Mouse (Mus musculus) liver, embryonic 15.5 days (tissue): ENCODE measurements around the gene Cacng8. TPM values are rescaled to one million over a fixed set of nuclear protein-coding genes. Genes with fewer than 3 reads are reported as not detected.
"Not testable (repeated sequence)": the region's sequence is repeated elsewhere in the genome, so short reads cannot be mapped to it uniquely, and the experiment has no call there.

Experiments
- ATAC-seq: fragments of 200-750 bp; cut with Nextera tagmentation; 2 replicates; pipeline ENCODE4 v1.8.0; 2017; ENCODE audit warnings: moderate number of reproducible peaks, mild to moderate bottlenecking, moderate library complexity; ENCODE audit not compliant: insufficient read depth
- H3K27ac ChIP-seq: fragments of 300-500 bp; sonication (generic); replicated peaks from 2 replicates; pipeline ENCODE4 v1.5.1; 2015; ENCODE audit warnings: mild to moderate bottlenecking, inconsistent platforms
- H3K27me3 ChIP-seq: fragments of 300-500 bp; sonication (generic); 2 replicates; pipeline ENCODE4 v1.6.1; 2015; ENCODE audit warnings: mild to moderate bottlenecking, inconsistent platforms
- H3K36me3 ChIP-seq: fragments of 300-500 bp; sonication (generic); replicated peaks from 2 replicates; pipeline ENCODE4 v1.6.1; 2015; ENCODE audit warnings: moderate library complexity, mild to moderate bottlenecking, inconsistent platforms
- H3K4me1 ChIP-seq: fragments of 300-500 bp; sonication (generic); replicated peaks from 2 replicates; pipeline ENCODE4 v1.6.1; 2015; ENCODE audit warnings: inconsistent platforms
- H3K4me2 ChIP-seq: fragments of 300-500 bp; sonication (generic); 2 replicates; pipeline ENCODE4 v1.6.1; 2015; ENCODE audit warnings: moderate library complexity, mild to moderate bottlenecking, inconsistent platforms
- H3K4me3 ChIP-seq: fragments of 300-500 bp; sonication (generic); replicated peaks from 2 replicates; pipeline ENCODE4 v1.5.1; 2015; ENCODE audit warnings: mild to moderate bottlenecking, inconsistent platforms
- H3K9ac ChIP-seq: fragments of 300-500 bp; sonication (generic); 2 replicates; pipeline ENCODE4 v1.6.1; 2015; ENCODE audit warnings: moderate library complexity, mild to moderate bottlenecking, inconsistent platforms
- H3K9me3 ChIP-seq: fragments of 300-500 bp; sonication (generic); replicated peaks from 2 replicates; pipeline ENCODE4 v1.6.1; 2016; ENCODE audit warnings: inconsistent platforms
- WGBS: fragments of 180-500 bp; shearing (Covaris S2); methylation state at CpG from one replicate; pipeline ENCODE4 v1.1.7; 2015; ENCODE audit warnings: mixed read lengths; ENCODE audit not compliant: insufficient replicate concordance; 5-methylcytosine and 5-hydroxymethylcytosine counted together
- polyA plus RNA-seq: library from polyadenylated mRNA; unstranded; fragments of >200 nt; fragmentation: Nextera tagmentation; extraction: Ambion mirVana; gene quantifications from 2 replicates; pipeline ENCODE4 v1.2.1, GENCODE M21; 2015

The Cacng8 gene
- polyA plus RNA-seq, 1 experiment from 2014 or later: not detected

- H3K9me3 ChIP-seq: no peaks in the 10 kb centered on the region
- no peak for ATAC-seq
- WGBS: 75% methylated on average over 18 of the region's 18 CpGs
- H3K27me3 ChIP-seq: peaks cover 16% of the 10 kb centered on the region; the same call in 1 of the 2 replicates
- H3K36me3 ChIP-seq: no peaks in the 10 kb centered on the region
- no peak overlapping the region for H3K9ac ChIP-seq
- no peak overlapping the region for H3K27ac ChIP-seq
- no peaks in the 10 kb centered on the region for H3K4me1 ChIP-seq
- H3K4me3 ChIP-seq: no peak overlapping the region
- no peak overlapping the region for H3K4me2 ChIP-seq
Measured at GRCm38 (mm10) chr7:3387761-3388160, 2.7 kb upstream of the Cacng8 start.

GRCm38 (mm10) chr7:3388885-3389284, 1.6 kb upstream of the Cacng8 start:
- Histone ChIP-seq H3K4me2 (no peak overlapping the region), H3K27me3 (peaks cover 16% of the 10 kb centered on the region; the same call in 1 of the 2 replicates), H3K9ac (no peak overlapping the region), H3K36me3 (no peaks in the 10 kb centered on the region), H3K9me3 (no peaks in the 10 kb centered on the region), H3K4me1 (no peaks in the 10 kb centered on the region), H3K27ac (no peak overlapping the region), H3K4me3 (no peak overlapping the region)
- WGBS: 15% methylated on average over 6 of the region's 6 CpGs
- ATAC-seq: no peak

GRCm38 (mm10) chr7:3389444-3390412, 755 bp upstream of the Cacng8 start:
- H3K9me3 ChIP-seq: no peaks in the 10 kb centered on the region
- under 1% methylated on average over 17 of the region's 17 CpGs for WGBS
- no peak overlapping the region for H3K4me3 ChIP-seq
- no peaks in the 10 kb centered on the region for H3K36me3 ChIP-seq
- ATAC-seq: no peak
- H3K27me3 ChIP-seq: peaks cover 16% of the 10 kb centered on the region; the same call in 1 of the 2 replicates
- H3K4me2 ChIP-seq: no peak overlapping the region
- H3K27ac ChIP-seq: no peak overlapping the region
- H3K9ac ChIP-seq: no peak overlapping the region
- no peaks in the 10 kb centered on the region for H3K4me1 ChIP-seq

- no peak overlapping the region for H3K4me2 ChIP-seq
- no peak for ATAC-seq
- 9% methylated on average over 12 of the region's 12 CpGs for WGBS
Measured at GRCm38 (mm10) chr7:3391081-3391451, 583 bp downstream of the Cacng8 start.

GRCm38 (mm10) chr7:3391809-3392208, 1.3 kb downstream of the Cacng8 start:
- Histone ChIP-seq H3K36me3 (no peaks in the 10 kb centered on the region), H3K9me3 (no peaks in the 10 kb centered on the region), H3K4me3 (no peak overlapping the region), H3K27me3 (peaks cover 16% of the 10 kb centered on the region; the same call in 1 of the 2 replicates), H3K27ac (no peak overlapping the region), H3K4me1 (no peaks in the 10 kb centered on the region), H3K9ac (no peak overlapping the region), H3K4me2 (no peak overlapping the region)
- WGBS: 24% methylated on average over 4 of the region's 4 CpGs
- ATAC-seq: no peak

More at GRCm38 (mm10) chr7:3391081-3391451, 583 bp downstream of the Cacng8 start:
- Histone ChIP-seq H3K9me3 (no peaks in the 10 kb centered on the region), H3K36me3 (no peaks in the 10 kb centered on the region), H3K27me3 (peaks cover 16% of the 10 kb centered on the region; the same call in 1 of the 2 replicates), H3K4me1 (no peaks in the 10 kb centered on the region), H3K9ac (no peak overlapping the region), H3K27ac (no peak overlapping the region), H3K4me3 (no peak overlapping the region)

- no peaks in the 10 kb centered on the region for H3K36me3 ChIP-seq
- no peak for ATAC-seq
- WGBS: 63% methylated on average over 10 of the region's 10 CpGs
- no peak overlapping the region for H3K27ac ChIP-seq
- H3K27me3 ChIP-seq: no peaks in the 10 kb centered on the region
- no peak overlapping the region for H3K9ac ChIP-seq
- H3K4me1 ChIP-seq: no peaks in the 10 kb centered on the region
- no peaks in the 10 kb centered on the region for H3K9me3 ChIP-seq
- no peak overlapping the region for H3K4me2 ChIP-seq
- no peak overlapping the region for H3K4me3 ChIP-seq
Measured at GRCm38 (mm10) chr7:3397355-3397754, 6.9 kb downstream of the Cacng8 start.

GRCm38 (mm10) chr7:3397797-3398196, 7.3 kb downstream of the Cacng8 start:
- no peak for ATAC-seq
- 56% methylated on average over 7 of the region's 7 CpGs for WGBS
- Histone ChIP-seq H3K36me3 (no peaks in the 10 kb centered on the region), H3K9me3 (no peaks in the 10 kb centered on the region), H3K4me3 (no peak overlapping the region), H3K27ac (no peak overlapping the region), H3K4me2 (no peak overlapping the region), H3K27me3 (no peaks in the 10 kb centered on the region), H3K9ac (no peak overlapping the region), H3K4me1 (no peaks in the 10 kb centered on the region)

- H3K27ac ChIP-seq, H3K27me3 ChIP-seq, H3K4me2 ChIP-seq, H3K36me3 ChIP-seq, H3K9me3 ChIP-seq, ATAC-seq, H3K4me3 ChIP-seq, H3K9ac ChIP-seq, H3K4me1 ChIP-seq: not testable (repeated sequence)
- 75% methylated on average over 8 of the region's 8 CpGs for WGBS
Measured at GRCm38 (mm10) chr7:3398363-3398762, 7.9 kb downstream of the Cacng8 start.

- Histone ChIP-seq H3K4me2 (no peak overlapping the region), H3K27ac (no peak overlapping the region), H3K36me3 (no peaks in the 10 kb centered on the region), H3K9ac (no peak overlapping the region), H3K4me1 (no peaks in the 10 kb centered on the region), H3K4me3 (no peak overlapping the region), H3K27me3 (no peaks in the 10 kb centered on the region), H3K9me3 (no peaks in the 10 kb centered on the region)
- ATAC-seq: no peak
Measured at GRCm38 (mm10) chr7:3399937-3400336, 9.5 kb downstream of the Cacng8 start.

GRCm38 (mm10) chr7:3409729-3410520, 19.4 kb downstream of the Cacng8 start:
- Histone ChIP-seq H3K9ac (no peak overlapping the region), H3K4me2 (no peak overlapping the region), H3K27ac (no peak overlapping the region), H3K36me3 (no peaks in the 10 kb centered on the region), H3K4me1 (no peaks in the 10 kb centered on the region), H3K4me3 (no peak overlapping the region), H3K27me3 (peaks cover 49% of the 10 kb centered on the region), H3K9me3 (no peaks in the 10 kb centered on the region)
- no peak for ATAC-seq
- WGBS: 18% methylated on average over 11 of the region's 11 CpGs
